Mouse (Mus musculus) brain, embryonic 14.5 days (tissue): ENCODE data around the gene D330045A20Rik.

ENCODE experiments used
- CTCF ChIP-seq: fragments of 200-500 bp; IDR thresholded peaks from 2 replicates; pipeline ENCODE4 v1.5.1; 2012; ENCODE audit warnings: inconsistent platforms, mild to moderate bottlenecking, moderate library complexity, borderline replicate concordance; ENCODE audit not compliant: insufficient read depth, insufficient read length; ENCODE audit errors: extremely low read depth
- POLR2A ChIP-seq: fragments of 200-500 bp; IDR thresholded peaks from 2 replicates; pipeline ENCODE4 v1.6.1; 2012; ENCODE audit warnings: mild to moderate bottlenecking, inconsistent platforms, borderline replicate concordance; ENCODE audit not compliant: poor library complexity, insufficient read depth, insufficient read length, severe bottlenecking; ENCODE audit errors: extremely low read depth

DNA sequence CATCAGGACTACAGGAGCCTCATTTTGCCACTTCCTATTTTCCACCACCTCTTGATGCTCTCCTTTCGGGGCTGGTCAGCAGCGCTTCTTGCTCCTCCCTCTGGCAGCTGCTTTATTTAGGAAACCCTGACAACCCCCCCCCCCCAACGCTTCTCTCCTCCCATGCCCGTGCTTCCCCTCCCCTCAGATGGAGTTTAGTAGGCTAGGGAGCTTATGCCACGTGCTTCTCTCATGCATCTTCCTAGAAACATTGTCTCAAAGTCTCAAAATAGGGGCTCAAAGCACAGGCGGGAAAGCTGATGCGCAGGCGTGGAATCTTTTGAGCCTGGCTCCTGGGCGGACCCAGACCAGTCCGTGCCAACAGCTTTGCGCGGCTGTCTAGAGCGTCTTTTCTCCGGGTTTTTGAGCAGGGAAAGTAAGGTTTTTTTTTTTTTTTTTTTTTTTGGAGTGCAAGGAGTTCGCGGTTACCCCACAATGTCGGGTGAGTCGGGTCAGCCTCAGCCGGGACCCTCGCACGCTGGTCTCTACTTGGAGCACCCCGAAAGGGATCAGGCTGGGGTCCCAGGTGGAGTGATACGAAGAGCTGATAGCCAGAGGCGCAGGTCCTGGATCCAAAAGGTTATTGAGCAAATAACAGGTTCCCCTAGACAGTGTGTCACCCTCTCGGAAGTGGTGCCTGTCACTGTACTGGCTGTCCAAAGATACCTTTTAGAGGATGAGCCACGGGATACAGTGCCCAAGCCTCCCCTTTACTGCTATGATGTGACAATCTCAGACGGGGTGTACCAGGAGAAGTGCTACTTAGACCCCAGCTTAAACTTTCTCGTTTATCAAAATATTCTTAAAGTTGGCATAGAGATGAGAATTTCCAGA lies at the start of gene D330045A20Rik:
- TF ChIP-seq POLR2A (no peak), CTCF (no peak)
